Mouse (Mus musculus) hindbrain, embryonic 15.5 days (tissue): ENCODE data around the gene Dusp23. TPM values are rescaled to one million over a fixed set of nuclear protein-coding genes. Genes with fewer than 3 reads are reported as not detected.
A peak's percentile ranks its signal among the peaks of the same experiment; 100 is the strongest.

Source experiments
- ATAC-seq: fragments of 200-750 bp; cut with Nextera tagmentation; 2 replicates; pipeline ENCODE4 v1.8.0; 2017; ENCODE audit warnings: low read depth, moderate number of reproducible peaks, moderate TSS enrichment; ENCODE audit not compliant: low FRiP score
- H3K27ac ChIP-seq: fragments of 300-500 bp; sonication (generic); replicated peaks from 2 replicates; pipeline ENCODE4 v1.5.1; 2015; ENCODE audit warnings: mild to moderate bottlenecking, inconsistent platforms
- H3K27me3 ChIP-seq: fragments of 300-500 bp; sonication (generic); 2 replicates; pipeline ENCODE4 v1.6.1; 2015; ENCODE audit warnings: control low read depth, inconsistent platforms
- H3K36me3 ChIP-seq: fragments of 300-500 bp; sonication (generic); 2 replicates; pipeline ENCODE4 v1.6.1; 2015; ENCODE audit warnings: control low read depth, inconsistent platforms
- H3K4me1 ChIP-seq: fragments of 300-500 bp; sonication (generic); replicated peaks from 2 replicates; pipeline ENCODE4 v1.6.1; 2015; ENCODE audit warnings: control low read depth, inconsistent platforms
- H3K4me2 ChIP-seq: fragments of 300-500 bp; sonication (generic); 2 replicates; pipeline ENCODE4 v1.6.1; 2015; ENCODE audit warnings: moderate library complexity, mild to moderate bottlenecking, inconsistent platforms
- H3K4me3 ChIP-seq: fragments of 300-500 bp; sonication (generic); 2 replicates; pipeline ENCODE4 v1.5.1; 2015; ENCODE audit warnings: mild to moderate bottlenecking, inconsistent platforms
- H3K9ac ChIP-seq: fragments of 300-500 bp; sonication (generic); 2 replicates; pipeline ENCODE4 v1.6.1; 2015; ENCODE audit warnings: inconsistent platforms
- H3K9me3 ChIP-seq: fragments of 300-500 bp; sonication (generic); 2 replicates; pipeline ENCODE4 v1.6.1; 2016; ENCODE audit warnings: control low read depth, inconsistent platforms
- WGBS: fragments of 180-500 bp; shearing (Covaris S2); methylation state at CpG from one replicate; pipeline ENCODE4 v1.1.7; 2015; 5-methylcytosine and 5-hydroxymethylcytosine counted together
- polyA plus RNA-seq: library from polyadenylated mRNA; unstranded; fragments of >200 nt; fragmentation: Nextera tagmentation; extraction: Ambion mirVana; gene quantifications from 2 replicates; pipeline ENCODE4 v1.2.1, GENCODE M21; 2015

Gene Dusp23
- 8.5 and 10.1 TPM in 2 replicates for polyA plus RNA-seq

DNA sequence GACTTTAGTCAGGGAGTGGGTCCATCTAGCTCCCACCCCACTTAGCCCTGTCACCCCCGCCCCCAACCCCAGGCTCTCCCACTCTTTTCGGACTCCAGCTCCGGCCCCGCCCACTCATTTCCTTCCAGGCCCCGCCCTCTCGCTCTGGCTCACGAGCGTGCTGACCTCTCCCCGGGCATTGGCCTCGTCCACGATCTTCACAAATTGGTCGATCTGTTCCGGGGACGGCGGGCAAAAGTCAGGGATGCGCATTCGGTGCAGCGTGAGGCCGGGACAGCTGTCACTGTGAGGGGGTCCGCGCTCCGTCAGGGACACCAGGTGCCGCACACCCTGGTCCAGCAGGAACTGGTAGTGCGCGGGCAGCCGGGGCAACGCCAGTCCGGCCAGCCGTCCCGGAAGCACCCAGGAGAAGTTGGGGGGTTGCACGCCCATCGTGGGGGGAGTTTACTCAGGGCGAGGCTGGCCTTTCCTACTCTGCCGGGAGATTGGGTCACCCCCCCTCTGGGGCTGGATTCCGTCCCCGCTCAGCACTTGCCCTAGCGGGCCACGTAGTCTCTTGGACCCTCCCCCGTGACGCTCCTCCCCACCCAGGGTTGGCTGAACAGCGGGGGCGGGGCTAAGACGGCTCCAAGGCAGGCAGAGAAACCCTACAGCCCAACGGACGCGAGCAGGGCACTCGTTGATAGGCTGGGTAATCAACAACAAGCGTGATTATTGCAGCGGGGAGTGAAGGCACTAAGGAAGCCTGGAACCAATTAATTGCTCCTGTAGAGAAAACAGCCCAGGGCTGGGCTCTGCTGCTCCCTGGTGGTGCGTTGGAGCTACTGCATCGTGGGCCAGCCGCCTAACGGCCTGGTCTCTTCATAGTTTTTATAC lies at the start of gene Dusp23:
Gene Dusp23, minus strand, starts transcription at position 512 of the 876 bp plus-strand sequence.
- peak within 1 kb of the TSS; percentile 63 for H3K4me3 ChIP-seq
- peak within 1 kb of the TSS; percentile 65 for H3K9ac ChIP-seq
- peak; percentile 98 for ATAC-seq
- no peaks in the 10 kb centered on the region for H3K27me3 ChIP-seq
- H3K36me3 ChIP-seq, result no peaks in the 10 kb centered on the region
- no peaks in the 10 kb centered on the region for H3K4me1 ChIP-seq
- peak within 1 kb of the TSS; percentile 80 for H3K27ac ChIP-seq
- no peaks in the 10 kb centered on the region for H3K9me3 ChIP-seq
- H3K4me2 ChIP-seq, result peak within 1 kb of the TSS; percentile 74
- WGBS, result under 1% methylated on average over 53 of the region's 53 CpGs

DNA sequence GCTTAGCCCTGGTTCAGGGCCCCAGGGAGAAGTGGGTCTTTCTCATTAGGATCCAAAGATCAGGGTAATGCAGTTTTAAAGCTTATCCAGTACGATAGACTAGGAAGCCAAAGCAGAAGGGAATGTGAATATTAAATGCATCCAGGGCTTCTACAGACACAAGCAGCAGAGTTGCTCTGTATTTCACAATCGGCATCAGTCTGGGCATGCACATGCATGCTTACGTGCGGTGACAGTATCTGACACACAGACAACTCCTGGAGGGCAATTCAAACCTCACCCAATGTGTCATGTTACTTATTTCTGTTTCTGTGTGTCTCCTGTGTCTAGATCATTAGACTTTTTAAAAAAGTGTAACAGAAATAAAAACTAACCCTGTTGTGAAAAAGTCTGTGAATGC lies 48.0 kb upstream of the Dusp23 start:
- no peak overlapping the region for H3K9ac ChIP-seq
- H3K9me3 ChIP-seq, result no peaks in the 10 kb centered on the region
- H3K27me3 ChIP-seq, result no peaks in the 10 kb centered on the region
- no peak overlapping the region for H3K27ac ChIP-seq
- H3K4me2 ChIP-seq, result no peak overlapping the region
- H3K4me1 ChIP-seq, result no peaks in the 10 kb centered on the region
- no peaks in the 10 kb centered on the region for H3K36me3 ChIP-seq
- no peak for ATAC-seq
- 82% methylated on average over 4 of the region's 4 CpGs for WGBS
- no peak overlapping the region for H3K4me3 ChIP-seq

DNA sequence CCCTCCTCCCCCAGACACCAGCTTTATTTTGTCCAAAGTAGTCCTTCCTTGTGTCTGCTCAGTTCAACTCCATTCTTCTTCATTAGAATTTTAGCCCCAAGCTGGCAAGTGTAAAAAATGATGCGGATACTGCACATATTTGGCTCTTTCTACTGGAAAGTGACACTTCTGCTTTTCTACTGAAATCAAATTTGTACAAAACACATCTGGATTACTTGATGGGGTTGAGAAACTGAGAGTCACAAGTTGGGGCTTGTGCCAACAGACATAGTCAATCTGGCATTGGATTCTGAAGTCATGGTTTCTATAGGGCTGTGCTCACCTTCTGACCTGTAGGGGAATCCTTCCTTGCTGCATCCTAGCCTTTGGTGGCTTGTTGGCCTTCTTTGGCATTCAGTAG lies 38.0 kb upstream of the Dusp23 start:
- Histone ChIP-seq H3K9me3 (no peaks in the 10 kb centered on the region), H3K9ac (no peak overlapping the region), H3K4me2 (no peak overlapping the region), H3K36me3 (no peaks in the 10 kb centered on the region), H3K27ac (no peak overlapping the region), H3K27me3 (no peaks in the 10 kb centered on the region), H3K4me3 (no peak overlapping the region), H3K4me1 (no peaks in the 10 kb centered on the region)
- ATAC-seq, result no peak
- 97% methylated on average over 1 of the region's 1 CpGs for WGBS

DNA sequence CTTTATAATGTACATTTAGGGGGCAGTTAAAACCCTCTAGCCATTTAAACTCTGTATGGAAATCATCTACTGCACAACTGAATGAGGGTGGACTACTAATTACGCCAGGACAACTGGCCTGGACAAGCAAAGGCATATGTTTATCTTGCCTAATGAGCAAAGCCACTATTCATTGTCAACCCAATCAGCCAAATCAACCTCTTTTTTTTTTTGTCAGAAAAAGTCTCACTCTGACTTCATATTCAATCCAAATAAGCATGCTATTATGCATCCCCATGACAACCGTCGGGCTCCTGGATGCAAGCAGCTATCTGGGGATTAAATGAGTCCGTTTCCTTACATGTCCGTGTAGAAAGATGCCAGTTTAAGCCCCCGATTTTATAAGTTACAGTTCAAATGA lies 34.8 kb upstream of the Dusp23 start:
- no peak for ATAC-seq
- WGBS, result 21% methylated on average over 6 of the region's 6 CpGs
- H3K4me2 ChIP-seq, result no peak overlapping the region

DNA sequence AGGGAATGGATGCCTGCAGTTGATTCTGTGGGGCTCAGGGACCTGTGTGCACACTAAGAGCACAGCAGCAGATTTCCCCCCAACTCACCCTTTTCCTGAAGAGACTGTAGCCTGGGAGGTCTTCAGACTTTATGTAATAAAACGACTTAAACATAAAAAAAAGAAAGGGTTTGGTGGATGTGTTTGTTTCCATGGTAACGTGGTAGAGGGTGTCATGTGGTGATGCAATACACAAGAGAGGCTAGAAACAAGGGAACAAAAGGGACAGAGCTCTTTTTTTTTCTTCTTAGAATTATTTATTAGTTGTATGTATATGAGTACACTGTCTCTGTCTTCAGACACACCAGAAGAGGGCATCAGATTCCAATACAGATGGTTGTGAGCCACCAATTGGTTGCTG lies 32.7 kb upstream of the Dusp23 start:
- H3K4me2 ChIP-seq, result no peak overlapping the region
- H3K27ac ChIP-seq, result no peak overlapping the region
- ATAC-seq, result no peak
- H3K9ac ChIP-seq, result no peak overlapping the region
- H3K4me1 ChIP-seq, result no peaks in the 10 kb centered on the region
- WGBS, result 58% methylated on average over 2 of the region's 2 CpGs
- no peaks in the 10 kb centered on the region for H3K27me3 ChIP-seq
- no peaks in the 10 kb centered on the region for H3K36me3 ChIP-seq
- H3K9me3 ChIP-seq, result no peaks in the 10 kb centered on the region
- no peak overlapping the region for H3K4me3 ChIP-seq

More for the DNA sequence above, 34.8 kb upstream of the Dusp23 start:
- no peaks in the 10 kb centered on the region for H3K36me3 ChIP-seq
- no peaks in the 10 kb centered on the region for H3K27me3 ChIP-seq
- no peaks in the 10 kb centered on the region for H3K9me3 ChIP-seq
- no peak overlapping the region for H3K27ac ChIP-seq
- H3K9ac ChIP-seq, result no peak overlapping the region
- H3K4me3 ChIP-seq, result no peak overlapping the region
- H3K4me1 ChIP-seq, result no peaks in the 10 kb centered on the region

DNA sequence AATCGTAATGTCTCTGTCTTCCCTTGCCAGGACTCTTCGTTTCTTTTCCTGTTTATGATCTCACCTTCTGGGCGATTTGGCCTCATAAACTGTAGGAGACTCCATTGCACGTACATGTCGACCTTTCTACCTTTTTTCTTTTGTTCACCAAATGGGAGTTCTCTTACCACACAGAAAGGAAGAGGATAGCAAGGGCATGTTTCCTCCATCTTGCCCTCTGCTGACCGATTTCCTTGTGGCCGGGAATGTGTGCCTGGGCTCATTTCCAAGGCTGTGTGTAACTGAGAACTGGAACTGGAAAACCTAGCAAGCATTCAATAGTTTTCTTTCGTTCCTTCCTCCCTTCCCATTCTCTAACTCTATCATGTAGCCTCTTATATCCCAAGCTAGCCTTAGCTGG lies 26.9 kb upstream of the Dusp23 start:
- Histone ChIP-seq H3K9me3 (no peaks in the 10 kb centered on the region), H3K27ac (no peak overlapping the region), H3K4me1 (no peaks in the 10 kb centered on the region), H3K9ac (no peak overlapping the region), H3K27me3 (no peaks in the 10 kb centered on the region), H3K36me3 (no peaks in the 10 kb centered on the region), H3K4me2 (no peak overlapping the region), H3K4me3 (no peak overlapping the region)
- WGBS, result 91% methylated on average over 8 of the region's 8 CpGs
- ATAC-seq, result no peak

DNA sequence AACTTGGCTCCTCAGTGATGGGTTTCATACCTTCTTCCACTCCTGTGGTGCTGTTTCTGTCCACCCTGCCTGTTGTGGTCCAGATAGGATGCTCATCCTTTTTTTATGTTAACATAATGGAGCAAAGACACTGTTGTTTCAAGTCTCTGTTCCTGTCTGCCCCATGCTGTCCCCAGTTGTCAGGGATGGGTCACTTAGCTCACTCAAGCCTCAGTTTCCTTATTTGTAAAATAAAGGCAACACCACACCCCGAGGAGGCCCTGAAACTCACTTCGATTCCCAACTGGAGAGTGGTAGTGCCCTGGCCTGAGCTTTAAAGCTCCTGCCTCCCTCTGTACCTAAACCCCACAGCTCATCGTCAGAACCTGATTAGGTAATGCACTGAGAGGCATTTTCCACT lies 24.5 kb upstream of the Dusp23 start:
- WGBS, result 51% methylated on average over 3 of the region's 3 CpGs
- Histone ChIP-seq H3K27me3 (no peaks in the 10 kb centered on the region), H3K27ac (no peak overlapping the region), H3K4me2 (no peak overlapping the region), H3K4me1 (no peaks in the 10 kb centered on the region), H3K9ac (no peak overlapping the region), H3K36me3 (no peaks in the 10 kb centered on the region), H3K9me3 (no peaks in the 10 kb centered on the region), H3K4me3 (no peak overlapping the region)
- ATAC-seq, result no peak

DNA sequence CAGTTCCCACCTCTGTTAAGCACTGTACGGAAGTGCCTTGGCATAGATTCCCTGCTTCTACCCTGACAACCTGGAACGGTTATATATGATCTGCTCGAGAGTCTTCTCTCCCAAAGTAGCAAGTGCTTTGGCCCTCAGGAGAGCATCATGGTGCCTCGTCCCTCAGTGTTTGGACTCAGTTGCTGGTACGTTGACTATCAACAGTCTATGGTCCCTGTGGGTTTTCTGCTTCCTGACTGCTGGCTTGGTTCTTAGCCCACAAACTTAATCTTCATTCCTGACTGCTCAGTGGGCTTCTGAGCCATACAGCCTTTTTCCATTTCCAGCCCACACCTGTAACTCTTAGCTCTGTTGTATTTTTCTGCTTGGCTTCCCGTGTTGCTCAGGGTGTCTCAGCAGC lies 21.1 kb upstream of the Dusp23 start:
- H3K4me2 ChIP-seq, result no peak overlapping the region
- no peaks in the 10 kb centered on the region for H3K9me3 ChIP-seq
- H3K27me3 ChIP-seq, result no peaks in the 10 kb centered on the region
- H3K4me1 ChIP-seq, result no peaks in the 10 kb centered on the region
- H3K36me3 ChIP-seq, result no peaks in the 10 kb centered on the region
- no peak overlapping the region for H3K27ac ChIP-seq
- no peak for ATAC-seq
- no peak overlapping the region for H3K9ac ChIP-seq
- 74% methylated on average over 6 of the region's 6 CpGs for WGBS
- H3K4me3 ChIP-seq, result no peak overlapping the region

DNA sequence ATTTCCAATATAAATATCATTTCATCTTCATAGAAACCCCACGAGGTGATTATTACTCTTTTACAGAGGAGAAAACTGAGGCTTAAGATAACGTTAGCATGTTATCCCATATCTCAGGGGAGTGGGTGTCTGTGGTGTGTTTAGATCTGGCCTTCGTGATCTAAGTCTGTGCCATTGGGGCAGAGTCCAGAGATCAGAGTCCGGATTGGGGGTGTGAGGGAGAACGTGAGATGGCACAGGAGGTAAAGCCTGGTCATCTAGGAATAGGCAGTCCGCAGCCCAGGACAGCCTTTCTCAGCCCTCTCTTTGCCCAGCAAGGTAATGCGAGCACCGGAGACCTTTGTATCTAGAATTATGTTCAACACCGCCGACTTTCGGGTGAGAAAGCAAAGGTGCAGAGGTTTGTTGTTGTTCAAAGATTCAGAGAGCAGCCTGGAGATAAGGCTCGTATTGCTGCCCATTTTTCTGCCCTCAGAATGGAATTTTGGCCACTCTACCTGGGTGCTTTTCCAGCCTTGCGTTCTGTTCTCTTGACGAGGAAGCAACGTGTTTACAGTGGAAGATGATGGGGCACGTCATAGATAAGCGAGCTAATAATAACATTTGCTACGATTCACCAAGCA lies 19.4 kb upstream of the Dusp23 start:
- no peak for ATAC-seq
- H3K36me3 ChIP-seq, result no peaks in the 10 kb centered on the region

DNA sequence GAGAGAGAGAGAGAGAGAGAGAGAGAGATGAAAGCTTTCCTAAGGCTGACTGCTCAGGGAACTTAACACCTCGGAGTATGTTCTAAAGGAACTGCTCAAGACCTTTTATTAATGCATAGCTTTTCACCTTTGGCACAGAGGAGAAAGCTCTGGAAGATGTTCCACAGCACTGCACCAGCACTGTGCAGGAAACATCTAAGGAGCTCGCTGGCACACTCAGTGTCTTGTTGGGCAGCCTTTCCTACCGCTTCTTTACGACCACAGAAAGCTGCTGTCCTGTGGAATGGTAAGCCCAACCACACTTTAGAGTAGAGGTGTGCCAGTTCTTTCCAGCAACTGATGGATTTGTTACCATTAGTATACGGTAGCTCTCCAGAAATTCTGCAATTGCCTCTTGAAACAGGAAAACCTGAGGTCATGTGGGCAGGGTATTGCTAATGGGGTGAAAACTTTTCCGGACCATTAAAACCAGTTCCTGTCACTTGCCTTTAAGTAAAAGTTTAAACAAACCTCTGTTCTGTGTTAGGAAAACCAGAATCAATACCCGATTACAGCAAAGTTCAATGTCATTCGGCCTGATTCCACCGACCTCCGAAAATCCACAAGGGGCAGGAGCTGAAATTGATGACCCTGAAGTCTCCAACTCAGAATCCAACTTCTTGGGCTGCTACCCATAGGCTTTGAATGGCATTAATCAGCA lies 18.7 kb upstream of the Dusp23 start:
- Histone ChIP-seq H3K27ac (no peak overlapping the region), H3K36me3 (no peaks in the 10 kb centered on the region), H3K4me1 (no peaks in the 10 kb centered on the region), H3K4me3 (no peak overlapping the region), H3K9me3 (no peaks in the 10 kb centered on the region), H3K4me2 (no peak overlapping the region), H3K9ac (no peak overlapping the region), H3K27me3 (no peaks in the 10 kb centered on the region)
- ATAC-seq, result no peak
- 85% methylated on average over 10 of the region's 10 CpGs for WGBS

More for the DNA sequence above, 19.4 kb upstream of the Dusp23 start:
- Histone ChIP-seq H3K4me2 (no peak overlapping the region), H3K4me1 (no peaks in the 10 kb centered on the region), H3K9me3 (no peaks in the 10 kb centered on the region), H3K27ac (no peak overlapping the region), H3K9ac (no peak overlapping the region), H3K4me3 (no peak overlapping the region), H3K27me3 (no peaks in the 10 kb centered on the region)
- 82% methylated on average over 18 of the region's 18 CpGs for WGBS

DNA sequence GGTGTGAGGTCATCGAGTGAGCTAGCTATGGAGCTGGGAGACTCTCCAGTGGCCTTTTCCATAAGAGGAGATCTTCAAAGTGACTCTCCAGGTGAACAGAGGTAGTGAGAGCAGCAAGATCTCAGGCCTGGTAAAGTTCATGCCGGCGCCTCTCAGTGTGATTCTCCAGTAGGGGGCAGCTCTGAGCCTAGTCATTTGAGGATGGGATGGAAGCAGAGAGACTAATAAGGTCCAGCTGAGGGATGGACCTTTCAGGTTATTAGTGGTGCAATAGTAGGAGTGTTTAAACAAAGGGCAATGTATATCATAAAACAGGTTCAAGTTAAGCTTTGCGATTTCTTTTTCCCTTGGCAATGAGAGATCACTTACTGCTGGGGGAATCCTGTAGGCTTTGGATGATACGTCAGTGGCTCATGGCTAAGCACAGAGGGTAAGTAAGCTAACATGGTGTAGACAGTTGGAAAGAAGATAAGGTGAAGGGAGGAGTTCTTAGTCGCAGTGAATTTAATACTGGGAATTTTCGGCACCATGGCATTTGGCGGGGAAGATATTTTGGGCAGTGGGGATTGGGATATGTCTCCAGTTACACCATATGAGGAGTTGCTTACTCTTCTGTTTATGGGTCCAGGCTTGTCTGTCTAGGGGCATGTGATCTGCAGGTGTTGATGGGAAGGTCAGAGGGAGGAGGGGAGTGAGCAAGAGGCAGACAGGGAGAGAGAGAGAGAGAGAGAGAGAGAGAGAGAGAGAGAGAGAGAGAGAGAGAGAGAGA lies 17.9 kb upstream of the Dusp23 start:
- Histone ChIP-seq H3K27ac (no peak overlapping the region), H3K36me3 (no peaks in the 10 kb centered on the region), H3K4me2 (no peak overlapping the region), H3K27me3 (no peaks in the 10 kb centered on the region), H3K4me1 (no peaks in the 10 kb centered on the region), H3K9ac (no peak overlapping the region), H3K9me3 (no peaks in the 10 kb centered on the region), H3K4me3 (no peak overlapping the region)
- WGBS, result 62% methylated on average over 8 of the region's 8 CpGs
- no peak for ATAC-seq
